Mouse (Mus musculus): ENCODE data around the gene Fkbp4. TPM values are rescaled to one million over a fixed set of nuclear protein-coding genes. Genes with fewer than 3 reads are reported as not detected.

Fkbp4 gene
- polyA plus RNA-seq, 2 experiments: 121 to 158 TPM

- Histone ChIP-seq H3K4me1 (replicated peaks; ENCODE audit: control insufficient read depth in 2 of 2, insufficient read depth in 2 of 2, low read length in 1 of 2) (peaks cover 0 to 2% of the 10 kb centered on the region in 2 experiments; a peak in 1 of 4 replicates), H3K9ac (replicated peaks) (no peak overlapping the region), H3K9me3 (ENCODE audit: control insufficient read depth, low read length) (no peaks in the 10 kb centered on the region; the same call in 1 of the 2 replicates), H3K4me2 (ENCODE audit: low read depth) (no peak overlapping the region), H3K27ac (no peak overlapping the region), H3K27me3 (ENCODE audit: control insufficient read depth, insufficient read depth, low read length) (no peaks in the 10 kb centered on the region), H3K36me3 (replicated peaks; ENCODE audit: control insufficient read depth, insufficient read depth, low read depth) (no peaks in the 10 kb centered on the region), H3K4me3 (ENCODE audit: insufficient read depth in 1 of 2, low read depth in 2 of 2, low read length in 2 of 2) (no peak overlapping the region)
- TF ChIP-seq CTCF (IDR thresholded peaks at IDR 0.05; ENCODE audit: low read depth) (no peak), EP300 (IDR thresholded peaks at IDR 0.05; ENCODE audit: low read depth) (no peak)
- DNase-seq (ENCODE audit: low read depth in 3 of 3, low spot score in 3 of 3): no peak
- no peak for ATAC-seq (ENCODE audit: insufficient read depth)
- 65% methylated on average over 6 of the region's 6 CpGs for WGBS (ENCODE audit: insufficient replicate concordance)
Observed at GRCm38 (mm10) chr6:128474112-128474511, 35.6 kb upstream of the Fkbp4 start.

GRCm38 (mm10) chr6:128469451-128469850, 31.0 kb upstream of the Fkbp4 start:
- Histone ChIP-seq H3K9me3 (ENCODE audit: control insufficient read depth, low read length) (no peaks in the 10 kb centered on the region), H3K27ac (no peak overlapping the region), H3K36me3 (replicated peaks; ENCODE audit: control insufficient read depth, insufficient read depth, low read depth) (no peaks in the 10 kb centered on the region), H3K4me3 (ENCODE audit: insufficient read depth in 1 of 2, low read depth in 2 of 2, low read length in 2 of 2) (no peak overlapping the region), H3K9ac (replicated peaks) (no peak overlapping the region), H3K4me2 (ENCODE audit: low read depth) (0 out of 2 replicates have a peak overlapping the region, but pooled peaks have one; percentile 20), H3K27me3 (ENCODE audit: control insufficient read depth, insufficient read depth, low read length) (no peaks in the 10 kb centered on the region), H3K4me1 (replicated peaks; ENCODE audit: control insufficient read depth in 2 of 2, insufficient read depth in 2 of 2, low read length in 1 of 2) (peaks cover 11 to 20% of the 10 kb centered on the region in 2 experiments)
- ATAC-seq (ENCODE audit: insufficient read depth): no peak
- TF ChIP-seq EP300 (IDR thresholded peaks at IDR 0.05; ENCODE audit: low read depth) (no peak), CTCF (IDR thresholded peaks at IDR 0.05; ENCODE audit: low read depth) (no peak; the same call in 1 of the 2 replicates)
- DNase-seq (ENCODE audit: low read depth in 3 of 3, low spot score in 3 of 3): peak; percentile 19 to 24 (median 23)
- 5% methylated on average over 11 of the region's 12 CpGs for WGBS (ENCODE audit: insufficient replicate concordance)

- H3K4me2 ChIP-seq (ENCODE audit: low read depth): no peak overlapping the region
- H3K9ac ChIP-seq (replicated peaks): no peak overlapping the region
- H3K4me1 ChIP-seq (replicated peaks; ENCODE audit: control insufficient read depth in 2 of 2, insufficient read depth in 2 of 2, low read length in 1 of 2): peaks cover 11 to 20% of the 10 kb centered on the region in 2 experiments
- no peaks in the 10 kb centered on the region for H3K9me3 ChIP-seq (ENCODE audit: control insufficient read depth, low read length)
- H3K27ac ChIP-seq: no peak overlapping the region
- WGBS (ENCODE audit: insufficient replicate concordance): 34% methylated on average over 2 of the region's 2 CpGs
- no peaks in the 10 kb centered on the region for H3K36me3 ChIP-seq (replicated peaks; ENCODE audit: control insufficient read depth, insufficient read depth, low read depth)
- no peaks in the 10 kb centered on the region for H3K27me3 ChIP-seq (ENCODE audit: control insufficient read depth, insufficient read depth, low read length)
- DNase-seq (ENCODE audit: low read depth in 3 of 3, low spot score in 3 of 3) (peak; percentile 10 to 36 (median 29)), ATAC-seq (ENCODE audit: insufficient read depth) (no peak)
- no peak overlapping the region for H3K4me3 ChIP-seq (ENCODE audit: insufficient read depth in 1 of 2, low read depth in 2 of 2, low read length in 2 of 2)
- TF ChIP-seq CTCF (IDR thresholded peaks at IDR 0.05; ENCODE audit: low read depth) (peak; percentile 42), EP300 (IDR thresholded peaks at IDR 0.05; ENCODE audit: low read depth) (no peak)
Observed at GRCm38 (mm10) chr6:128467298-128467697, 28.8 kb upstream of the Fkbp4 start.

GRCm38 (mm10) chr6:128466563-128466962, 28.1 kb upstream of the Fkbp4 start:
- no peaks in the 10 kb centered on the region for H3K36me3 ChIP-seq (replicated peaks; ENCODE audit: control insufficient read depth, insufficient read depth, low read depth)
- DNase-seq (ENCODE audit: low read depth in 3 of 3, low spot score in 3 of 3) (peak; percentile 23 to 27 (median 26)), ATAC-seq (ENCODE audit: insufficient read depth) (peak; percentile 72; the same call in 1 of the 2 replicates)
- H3K9ac ChIP-seq (replicated peaks): no peak overlapping the region
- H3K4me2 ChIP-seq (ENCODE audit: low read depth): no peak overlapping the region; the same call in 1 of the 2 replicates
- 18% methylated on average over 3 of the region's 3 CpGs for WGBS (ENCODE audit: insufficient replicate concordance)
- no peak overlapping the region for H3K27ac ChIP-seq
- no peaks in the 10 kb centered on the region for H3K27me3 ChIP-seq (ENCODE audit: control insufficient read depth, insufficient read depth, low read length)
- no peak overlapping the region for H3K4me3 ChIP-seq (ENCODE audit: insufficient read depth in 1 of 2, low read depth in 2 of 2, low read length in 2 of 2)
- H3K9me3 ChIP-seq (ENCODE audit: control insufficient read depth, low read length): no peaks in the 10 kb centered on the region
- TF ChIP-seq EP300 (IDR thresholded peaks at IDR 0.05; ENCODE audit: low read depth) (peak; percentile 63; the same call in 1 of the 2 replicates), CTCF (IDR thresholded peaks at IDR 0.05; ENCODE audit: low read depth) (no peak)
- peaks cover 11 to 20% of the 10 kb centered on the region in 2 experiments for H3K4me1 ChIP-seq (replicated peaks; ENCODE audit: control insufficient read depth in 2 of 2, insufficient read depth in 2 of 2, low read length in 1 of 2)

GRCm38 (mm10) chr6:128466043-128466442, 27.6 kb upstream of the Fkbp4 start:
- H3K4me2 ChIP-seq (ENCODE audit: low read depth): no peak overlapping the region
- DNase-seq (ENCODE audit: low read depth in 3 of 3, low spot score in 3 of 3) (no peak), ATAC-seq (ENCODE audit: insufficient read depth) (no peak)
- H3K9ac ChIP-seq (replicated peaks): no peak overlapping the region
- H3K4me1 ChIP-seq (replicated peaks; ENCODE audit: control insufficient read depth in 2 of 2, insufficient read depth in 2 of 2, low read length in 1 of 2): peaks cover 11 to 20% of the 10 kb centered on the region in 2 experiments
- H3K36me3 ChIP-seq (replicated peaks; ENCODE audit: control insufficient read depth, insufficient read depth, low read depth): no peaks in the 10 kb centered on the region
- TF ChIP-seq EP300 (IDR thresholded peaks at IDR 0.05; ENCODE audit: low read depth): no peak
- TF ChIP-seq CTCF (IDR thresholded peaks at IDR 0.05; ENCODE audit: low read depth): no peak
- WGBS (ENCODE audit: insufficient replicate concordance): 67% methylated on average over 7 of the region's 7 CpGs
- no peaks in the 10 kb centered on the region for H3K9me3 ChIP-seq (ENCODE audit: control insufficient read depth, low read length)
- no peak overlapping the region for H3K27ac ChIP-seq
- H3K4me3 ChIP-seq (ENCODE audit: insufficient read depth in 1 of 2, low read depth in 2 of 2, low read length in 2 of 2): no peak overlapping the region
- no peaks in the 10 kb centered on the region for H3K27me3 ChIP-seq (ENCODE audit: control insufficient read depth, insufficient read depth, low read length)
